In genomic region chr4:107025369-107025768, GRCm38 (mm10) we compare ENCODE assay signal across 19 mouse cellular contexts. TPM values are rescaled to one million over a fixed set of nuclear protein-coding genes. Genes with fewer than 3 reads are reported as not detected.
DNase-seq lines count a peak whose midpoint lies in the region; ATAC-seq lines count a peak whose summit lies in the region.
"Had no signal": no experiment of that assay in that cellular context is flagged by ENCODE, and none has a peak within 500 bp of the region (broad histone marks: within the 10 kb centered on the region; RNA-seq: fewer than 3 reads in every experiment).

No protein-coding gene starts in this region.

- H3K27me3 ChIP-seq in forebrain, embryonic 13.5 days = peaks cover 30% of the 10 kb centered on the region
- H3K27me3 ChIP-seq in forebrain, embryonic 15.5 days = no peaks in the 10 kb centered on the region
- no peaks in the 10 kb centered on the region for H3K27me3 ChIP-seq in intestine, embryonic 15.5 days (replicated peaks)
- H3K27me3 ChIP-seq: heart, embryonic 15.5 days had no signal

- WGBS in forebrain, embryonic 13.5 days = 27% methylated on average over 5 of the region's 5 CpGs
- WGBS in forebrain, embryonic 15.5 days = 17% methylated on average over 5 of the region's 5 CpGs
- 87% methylated on average over 5 of the region's 5 CpGs for WGBS in intestine, embryonic 15.5 days

- H3K36me3 ChIP-seq in forebrain, embryonic 13.5 days (ENCODE audit: poor library complexity, severe bottlenecking) = peaks cover 28% of the 10 kb centered on the region
- H3K36me3 ChIP-seq in forebrain, embryonic 15.5 days = no peaks in the 10 kb centered on the region; the same call in 1 of the 2 replicates
- H3K36me3 ChIP-seq in intestine, embryonic 15.5 days = peaks cover 9% of the 10 kb centered on the region
- H3K36me3 ChIP-seq: heart, embryonic 15.5 days had no signal

- H3K9me3 ChIP-seq in forebrain, embryonic 13.5 days (replicated peaks) = no peaks in the 10 kb centered on the region
- H3K9me3 ChIP-seq in forebrain, embryonic 15.5 days = no peaks in the 10 kb centered on the region
- H3K9me3 ChIP-seq in intestine, embryonic 15.5 days = no peaks in the 10 kb centered on the region
- H3K9me3 ChIP-seq: heart, embryonic 15.5 days; hindbrain, embryonic 10.5 days had no signal

- ATAC-seq in forebrain, embryonic 13.5 days = peak; percentile 62; the same call in 1 of the 2 replicates
- no peak for ATAC-seq in forebrain, embryonic 15.5 days (replicated peaks)
- no peak for ATAC-seq in intestine, embryonic 15.5 days

- DNase-seq in retina, postnatal 1 day = peak; percentile 57
- DNase-seq in retina, embryonic 14.5 days (ENCODE audit: low spot score) = no peak
- DNase-seq in frontal cortex, postnatal 14 days (ENCODE audit: low spot score in 2 of 2) = no peak
- DNase-seq in lung, postnatal 4 days = no peak
- DNase-seq: adrenal gland, adult 2 months; adrenal gland, postnatal 25 days; cerebellum, adult 2 months; cerebellum, postnatal 10 days; gastrocnemius, postnatal 10 days; heart, adult 2 months; heart, postnatal 14 days; kidney, adult 18-20 months had no signal

- H3K9ac ChIP-seq in forebrain, embryonic 13.5 days = no peak overlapping the region
- no peak overlapping the region for H3K9ac ChIP-seq in forebrain, embryonic 15.5 days (replicated peaks)
- H3K9ac ChIP-seq in intestine, embryonic 15.5 days = no peak overlapping the region
- H3K9ac ChIP-seq: heart, embryonic 15.5 days; hindbrain, embryonic 14.5 days had no signal

- no peak overlapping the region for H3K4me3 ChIP-seq in forebrain, embryonic 13.5 days
- no peak overlapping the region for H3K4me3 ChIP-seq in forebrain, embryonic 15.5 days
- no peak overlapping the region for H3K4me3 ChIP-seq in intestine, embryonic 15.5 days (replicated peaks)
- H3K4me3 ChIP-seq: heart, adult 2 months; heart, embryonic 15.5 days; hindbrain, embryonic 10.5 days had no signal

- no peak overlapping the region for H3K4me2 ChIP-seq in forebrain, embryonic 13.5 days
- no peak overlapping the region for H3K4me2 ChIP-seq in forebrain, embryonic 15.5 days (replicated peaks)
- no peak overlapping the region for H3K4me2 ChIP-seq in intestine, embryonic 15.5 days (replicated peaks)
- H3K4me2 ChIP-seq: heart, embryonic 11.5 days; heart, embryonic 15.5 days; hindbrain, embryonic 14.5 days had no signal

- peaks cover 61% of the 10 kb centered on the region for H3K4me1 ChIP-seq in forebrain, embryonic 13.5 days
- H3K4me1 ChIP-seq in forebrain, embryonic 15.5 days = peaks cover 53% of the 10 kb centered on the region
- peaks cover 26% of the 10 kb centered on the region for H3K4me1 ChIP-seq in intestine, embryonic 15.5 days (replicated peaks)

- H3K27ac ChIP-seq in forebrain, embryonic 13.5 days = no peak overlapping the region
- no peak overlapping the region for H3K27ac ChIP-seq in forebrain, embryonic 15.5 days (replicated peaks)
- H3K27ac ChIP-seq in intestine, embryonic 15.5 days = peak overlapping the region; percentile 71
- H3K27ac ChIP-seq: heart, adult 2 months; heart, embryonic 15.5 days; hindbrain, embryonic 14.5 days had no signal

RNA-seq across cellular contexts. Expression of gene Mrpl37, which starts 41.3 kb away (rescaled TPM):
- polyA plus RNA-seq in forebrain, embryonic 13.5 days (2015; fragmentation: Nextera tagmentation; extraction: Ambion mirVana) = 81.4 and 81.9 TPM in 2 replicates
- polyA plus RNA-seq in forebrain, embryonic 15.5 days (2015; fragmentation: Nextera tagmentation; extraction: Ambion mirVana) = 76.1 and 80.6 TPM in 2 replicates
- 103 and 115 TPM in 2 replicates for polyA plus RNA-seq in intestine, embryonic 15.5 days (2015; fragmentation: Nextera tagmentation; extraction: Ambion mirVana)

RNA-seq across cellular contexts. Expression of gene Cyb5rl, which starts 41.4 kb away (rescaled TPM):
- 4.8 and 5.6 TPM in 2 replicates for polyA plus RNA-seq in forebrain, embryonic 13.5 days (2015; fragmentation: Nextera tagmentation; extraction: Ambion mirVana)
- 2.8 and 3.6 TPM in 2 replicates for polyA plus RNA-seq in forebrain, embryonic 15.5 days (2015; fragmentation: Nextera tagmentation; extraction: Ambion mirVana)
- 6.1 and 6.6 TPM in 2 replicates for polyA plus RNA-seq in intestine, embryonic 15.5 days (2015; fragmentation: Nextera tagmentation; extraction: Ambion mirVana)
